Mouse (Mus musculus) E14TG2a.4 (cell line): ENCODE results near the gene Pik3r3.

ENCODE experiments used
- CTCF ChIP-seq: conservative IDR thresholded peaks from 2 replicates; pipeline ENCODE4 v1.5.1; 2014; ENCODE audit warnings: low read length
- NANOG ChIP-seq: IDR thresholded peaks from 2 replicates; pipeline ENCODE4 v1.6.1; 2014; ENCODE audit warnings: borderline replicate concordance, low read length, mixed read lengths
- POU5F1 ChIP-seq: IDR thresholded peaks from 2 replicates; pipeline ENCODE4 v1.6.1; 2014; ENCODE audit warnings: low read length, borderline replicate concordance

GRCm38 (mm10) chr4:116193583-116194383 lies 27.6 kb upstream of the Pik3r3 start:
- no peak for TF ChIP-seq CTCF
- TF ChIP-seq NANOG: no peak
- TF ChIP-seq POU5F1: no peak
